Mouse (Mus musculus) embryo, embryonic 9.5 days (tissue): Measurements from ENCODE around the gene Sri.
"Not testable (repeated sequence)": the region's sequence is repeated elsewhere in the genome, so short reads cannot be mapped to it uniquely, and the experiment has no call there.

Source experiments
- DNase-seq: peaks from one replicate; pipeline ENCODE4 v3.0.0-alpha.2; 2017; ENCODE audit errors: extremely low spot score

The Sri gene

GRCm38 (mm10) chr5:8045855-8046254 lies at the start of gene Sri:
Gene Sri (plus strand): TSS chr5:8046078.
- no peak for DNase-seq

DNA sequence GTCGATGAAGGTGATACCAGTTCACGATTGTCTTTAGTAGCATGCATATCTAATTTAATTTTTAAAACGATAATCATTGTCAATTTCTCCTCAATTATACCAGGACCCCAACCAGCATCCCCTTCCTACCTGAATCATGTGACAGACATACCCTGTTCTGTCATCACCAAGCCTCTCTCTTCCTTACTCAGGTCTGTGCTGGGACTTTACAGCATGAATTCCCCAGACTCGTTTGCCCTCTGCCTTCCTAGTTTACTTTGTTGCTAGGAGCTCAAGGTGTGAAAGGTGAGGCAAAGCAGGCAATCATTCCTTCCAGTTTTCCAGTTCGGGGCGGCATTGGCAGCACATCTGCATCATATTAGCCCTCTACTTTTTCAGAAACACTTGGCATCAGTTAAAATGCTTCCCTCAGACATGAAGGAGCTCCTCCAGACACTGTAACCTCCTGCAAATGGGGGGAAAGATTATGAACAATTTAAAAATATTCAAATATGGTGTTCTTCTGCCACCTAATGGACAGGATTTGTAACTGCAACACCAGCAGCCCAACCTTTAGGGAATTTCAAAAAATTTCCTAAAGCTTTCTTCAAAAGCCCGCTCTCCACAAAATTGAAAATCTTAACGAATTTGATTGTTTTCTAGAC lies 49.4 kb upstream of the Sri start:
- peak; percentile 18 for DNase-seq

- DNase-seq = no peak
Observed at GRCm38 (mm10) chr5:7997086-7997485, 48.8 kb upstream of the Sri start.

GRCm38 (mm10) chr5:8000466-8000865 lies 45.4 kb upstream of the Sri start:
- DNase-seq = no peak

DNA sequence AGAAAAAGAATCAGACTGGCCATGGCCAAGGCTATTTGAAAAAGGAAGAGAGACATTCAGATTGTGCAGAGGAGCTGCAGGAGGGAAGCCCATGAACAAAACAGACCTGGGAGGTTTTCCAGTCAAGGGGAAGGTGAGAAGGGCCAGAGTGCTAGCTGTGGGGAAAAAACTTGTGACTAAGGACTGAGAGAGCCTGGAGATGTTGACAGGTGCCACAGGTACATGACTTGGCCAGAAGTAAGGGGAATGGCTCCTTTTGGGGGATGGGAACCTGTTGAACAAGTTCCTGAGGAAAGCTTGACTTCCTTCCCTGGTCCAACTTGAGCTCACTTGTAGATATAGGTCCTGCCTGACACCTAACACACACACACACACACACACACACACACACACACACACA lies 43.1 kb upstream of the Sri start:
- no peak for DNase-seq

GRCm38 (mm10) chr5:8013276-8013675 lies 32.6 kb upstream of the Sri start:
- DNase-seq = no peak

GRCm38 (mm10) chr5:8034596-8034995 lies 11.3 kb upstream of the Sri start:
- not testable (repeated sequence) for DNase-seq

GRCm38 (mm10) chr5:8053827-8054226 lies 7.9 kb downstream of the Sri start:
- no peak for DNase-seq

GRCm38 (mm10) chr5:8055721-8056129 lies 9.8 kb downstream of the Sri start:
- no peak for DNase-seq

- DNase-seq = peak; percentile 85
Observed at GRCm38 (mm10) chr5:8056141-8057017, 10.5 kb downstream of the Sri start.

DNA sequence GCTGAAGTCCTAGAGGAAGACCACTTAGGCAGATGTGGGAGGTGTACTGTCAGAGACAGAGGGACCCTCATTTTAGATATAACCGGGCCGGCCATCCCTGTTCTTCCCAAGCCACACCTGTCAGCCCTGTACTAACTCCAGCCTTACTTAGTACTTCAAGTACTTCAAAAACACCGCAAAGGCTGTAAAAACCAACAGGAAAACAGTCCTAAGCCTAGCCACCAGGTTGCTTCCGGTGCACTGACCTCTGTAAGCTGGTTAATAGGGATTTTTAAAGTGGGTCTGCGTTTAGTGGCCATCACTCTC lies 11.1 kb downstream of the Sri start:
- no peak for DNase-seq

GRCm38 (mm10) chr5:8058056-8058455 lies 12.2 kb downstream of the Sri start:
- DNase-seq = no peak

- DNase-seq = no peak
Observed at GRCm38 (mm10) chr5:8062469-8062868, 16.6 kb downstream of the Sri start.

DNA sequence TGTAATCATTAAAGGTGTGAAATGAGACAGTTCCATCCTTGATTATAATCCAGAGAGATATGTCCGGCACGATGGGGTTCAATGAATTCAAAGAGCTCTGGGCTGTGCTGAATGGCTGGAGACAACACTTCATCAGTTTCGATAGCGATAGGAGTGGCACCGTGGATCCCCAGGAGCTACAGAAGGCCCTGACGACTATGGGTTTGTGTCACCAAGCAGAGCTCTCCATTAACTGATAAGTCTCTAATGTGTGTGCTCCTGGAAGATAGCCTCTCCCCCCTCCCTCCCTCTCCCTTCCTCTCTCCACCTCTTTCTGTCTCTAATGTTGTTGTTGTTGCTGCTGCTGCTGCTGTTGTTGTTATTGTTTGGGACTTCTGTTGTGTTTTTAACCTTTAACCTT lies 17.3 kb downstream of the Sri start:
- no peak for DNase-seq

DNA sequence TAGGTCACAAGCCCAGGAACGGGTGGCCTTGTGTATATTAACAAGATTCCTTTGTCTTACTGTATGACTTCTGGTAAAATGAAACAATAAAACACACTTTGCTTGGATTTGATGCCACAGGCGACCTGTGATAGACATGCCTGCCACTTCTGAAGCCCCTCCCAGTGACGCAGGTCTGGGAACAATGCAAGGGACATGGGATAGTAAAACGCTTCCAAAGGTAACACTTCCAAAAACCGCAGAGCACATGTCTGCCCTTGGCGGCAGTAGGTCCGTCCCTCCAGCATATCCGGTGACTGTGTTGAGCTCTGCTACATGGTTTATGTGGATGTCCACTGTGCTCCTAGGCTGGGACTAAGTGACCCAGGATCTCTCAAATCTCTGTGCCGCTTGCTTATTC lies 27.5 kb downstream of the Sri start:
- DNase-seq = no peak

DNA sequence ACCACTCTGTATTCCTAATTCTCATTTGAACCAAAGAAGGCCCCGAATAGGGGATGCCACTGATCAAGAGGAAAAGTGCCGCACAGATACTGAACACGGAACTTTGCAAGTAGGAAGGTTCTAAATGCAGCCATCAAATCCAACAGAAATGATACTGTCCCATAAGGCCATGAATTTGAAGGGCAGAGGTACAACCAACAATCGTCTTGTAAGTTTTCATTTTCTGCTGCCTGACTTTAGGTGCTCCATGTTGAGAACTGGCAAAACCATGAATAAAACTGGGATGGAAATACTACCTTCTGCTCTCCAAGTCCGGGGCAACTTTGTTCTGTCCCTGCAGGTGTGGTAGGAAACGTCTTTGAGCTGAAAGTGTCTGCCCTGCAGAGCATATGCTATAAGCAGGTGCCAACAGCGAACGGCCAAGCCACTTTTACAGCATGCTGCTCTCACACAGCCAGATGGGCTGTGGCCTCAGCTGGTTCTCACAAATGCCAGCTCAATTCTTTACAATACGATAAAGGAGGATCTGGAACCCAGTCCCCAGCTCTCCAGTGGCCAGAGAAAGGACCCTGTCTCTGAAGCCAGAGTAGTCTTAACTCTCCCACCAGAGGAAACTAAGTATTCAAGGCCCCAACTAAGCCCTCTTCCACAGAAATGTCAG lies 28.2 kb downstream of the Sri start:
- no peak for DNase-seq

DNA sequence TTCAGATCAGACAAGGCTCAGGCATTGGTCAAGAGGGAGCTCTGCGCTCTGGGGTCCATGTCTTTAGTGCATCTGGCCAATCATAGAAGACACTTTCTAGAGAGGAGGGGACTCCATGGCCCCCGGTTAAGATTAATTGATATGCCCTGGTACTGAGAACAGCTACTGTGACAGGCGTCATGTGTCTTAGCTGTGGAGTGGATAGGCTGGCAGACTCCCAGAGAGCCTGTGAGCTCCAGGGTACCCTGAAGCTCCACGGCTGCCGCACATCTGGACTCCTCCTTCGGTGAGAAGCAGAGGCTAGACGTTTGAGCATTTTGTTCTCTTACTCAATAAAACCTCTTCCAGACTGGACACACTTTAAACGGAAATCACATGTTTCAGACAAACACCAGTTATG lies 31.6 kb downstream of the Sri start:
- no peak for DNase-seq

GRCm38 (mm10) chr5:8082800-8083509 lies 37.1 kb downstream of the Sri start:
- DNase-seq = no peak

- no peak for DNase-seq
Observed at GRCm38 (mm10) chr5:8085661-8086060, 39.8 kb downstream of the Sri start.

GRCm38 (mm10) chr5:8088147-8088546 lies 42.3 kb downstream of the Sri start:
- no peak for DNase-seq

GRCm38 (mm10) chr5:8094921-8095320 lies 49.0 kb downstream of the Sri start:
- DNase-seq = no peak

GRCm38 (mm10) chr5:8095689-8096088 lies 49.8 kb downstream of the Sri start:
- no peak for DNase-seq
